Mouse (Mus musculus) intestine, embryonic 15.5 days (tissue): ENCODE data around the gene Arhgdib. TPM values are rescaled to one million over a fixed set of nuclear protein-coding genes. Genes with fewer than 3 reads are reported as not detected.

Source experiments
- ATAC-seq: fragments of 200-750 bp; cut with Nextera tagmentation; 2 replicates; pipeline ENCODE4 v1.8.0; 2017; ENCODE audit warnings: moderate TSS enrichment, moderate library complexity
- H3K27ac ChIP-seq: fragments of 300-500 bp; sonication (generic); 2 replicates; pipeline ENCODE4 v1.5.1; 2015; ENCODE audit warnings: mild to moderate bottlenecking, inconsistent platforms
- H3K27me3 ChIP-seq: fragments of 300-500 bp; sonication (generic); replicated peaks from 2 replicates; pipeline ENCODE4 v1.6.1; 2015; ENCODE audit warnings: inconsistent platforms
- H3K36me3 ChIP-seq: fragments of 300-500 bp; sonication (generic); 2 replicates; pipeline ENCODE4 v1.6.1; 2015; ENCODE audit warnings: inconsistent platforms
- H3K4me1 ChIP-seq: fragments of 300-500 bp; sonication (generic); replicated peaks from 2 replicates; pipeline ENCODE4 v1.6.1; 2015; ENCODE audit warnings: inconsistent platforms
- H3K4me2 ChIP-seq: fragments of 300-500 bp; sonication (generic); replicated peaks from 2 replicates; pipeline ENCODE4 v1.6.1; 2015; ENCODE audit warnings: mild to moderate bottlenecking, inconsistent platforms
- H3K4me3 ChIP-seq: fragments of 300-500 bp; sonication (generic); replicated peaks from 2 replicates; pipeline ENCODE4 v1.5.1; 2015; ENCODE audit warnings: inconsistent platforms
- H3K9ac ChIP-seq: fragments of 300-500 bp; sonication (generic); 2 replicates; pipeline ENCODE4 v1.6.1; 2015; ENCODE audit warnings: inconsistent platforms
- H3K9me3 ChIP-seq: fragments of 300-500 bp; sonication (generic); 2 replicates; pipeline ENCODE4 v1.6.1; 2016; ENCODE audit warnings: inconsistent platforms
- WGBS: fragments of 180-500 bp; shearing (Covaris S2); methylation state at CpG from one replicate; pipeline ENCODE4 v1.1.7; 2015; 5-methylcytosine and 5-hydroxymethylcytosine counted together
- polyA plus RNA-seq: library from polyadenylated mRNA; unstranded; fragments of >200 nt; fragmentation: Nextera tagmentation; extraction: Ambion mirVana; gene quantifications from 2 replicates; pipeline ENCODE4 v1.2.1, GENCODE M21; 2015

Gene Arhgdib
- polyA plus RNA-seq, 1 experiment from 2014 or later: 47.8 TPM

DNA sequence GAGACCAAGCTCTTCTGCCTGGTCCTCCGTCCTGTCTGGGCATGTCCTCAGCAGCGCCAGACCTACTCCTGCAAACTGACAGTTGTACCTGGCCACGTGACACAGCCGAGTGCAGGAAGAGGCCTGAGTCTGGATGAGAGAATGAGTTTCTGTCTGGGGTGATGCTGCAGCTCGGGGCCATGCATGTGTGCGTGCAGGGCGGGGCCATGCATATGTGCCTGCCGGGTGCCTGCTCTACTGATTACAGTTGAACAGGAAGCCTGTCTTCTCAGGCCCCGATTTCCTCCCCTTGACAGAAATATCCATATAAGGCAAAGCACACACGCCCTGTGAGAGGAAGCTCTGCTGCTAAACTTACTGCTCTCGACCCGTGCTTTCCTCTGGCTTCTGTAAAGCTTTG is 11.0 kb downstream of the Arhgdib start:
- Histone ChIP-seq H3K4me3 (peak overlapping the region; percentile 5; the same call in 1 of the 2 replicates), H3K36me3 (no peaks in the 10 kb centered on the region), H3K9me3 (no peaks in the 10 kb centered on the region), H3K4me2 (peak overlapping the region; percentile 51), H3K27ac (peak overlapping the region; percentile 87), H3K27me3 (no peaks in the 10 kb centered on the region), H3K4me1 (peaks cover 13% of the 10 kb centered on the region), H3K9ac (no peak overlapping the region; the same call in 1 of the 2 replicates)
- ATAC-seq: peak; percentile 96
- WGBS: 6% methylated on average over 12 of the region's 12 CpGs

DNA sequence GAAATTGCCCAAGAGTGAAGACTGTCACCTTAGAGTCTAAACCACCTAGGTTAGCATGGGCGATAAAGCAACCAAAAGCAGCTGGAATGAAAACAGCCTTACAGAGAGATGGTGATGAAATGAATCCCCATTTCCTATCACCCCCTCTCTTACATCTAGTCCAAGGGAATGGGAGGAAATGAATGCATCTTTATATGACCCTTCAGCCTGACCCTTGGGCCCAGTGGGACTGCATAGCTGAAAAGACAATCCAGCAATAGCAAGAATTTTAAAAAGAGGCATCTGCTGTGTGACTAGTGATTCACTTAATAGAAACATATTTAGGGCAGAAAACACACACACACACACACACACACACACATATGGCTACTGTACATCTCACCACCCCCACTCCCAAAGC is 14.1 kb downstream of the Arhgdib start:
- Histone ChIP-seq H3K27me3 (no peaks in the 10 kb centered on the region), H3K4me3 (no peak overlapping the region), H3K36me3 (no peaks in the 10 kb centered on the region), H3K9ac (no peak overlapping the region), H3K4me2 (no peak overlapping the region), H3K9me3 (no peaks in the 10 kb centered on the region), H3K4me1 (peaks cover 13% of the 10 kb centered on the region), H3K27ac (no peak overlapping the region)
- no peak for ATAC-seq
- WGBS: 83% methylated on average over 1 of the region's 1 CpGs

DNA sequence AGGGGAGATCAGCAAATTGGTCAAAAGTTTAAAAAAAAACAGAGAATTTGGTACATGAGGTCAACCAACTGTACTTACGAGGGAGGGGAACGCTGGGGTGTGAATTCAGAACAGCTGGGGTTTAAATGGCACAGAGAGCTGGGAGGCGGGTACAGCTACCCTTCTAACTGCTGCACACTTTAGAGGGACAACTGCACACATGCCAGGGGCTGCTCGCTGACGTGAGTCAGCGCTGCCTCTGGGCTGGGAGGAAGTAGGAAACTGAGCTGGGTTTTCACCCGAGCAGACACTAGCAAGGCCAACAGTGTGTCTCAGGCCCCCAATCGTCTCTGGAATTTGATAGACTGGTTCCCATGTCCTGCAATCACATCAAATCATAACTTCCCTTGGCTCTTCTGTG is 16.6 kb downstream of the Arhgdib start:
- 67% methylated on average over 8 of the region's 8 CpGs for WGBS
- Histone ChIP-seq H3K27me3 (no peaks in the 10 kb centered on the region), H3K4me3 (no peak overlapping the region), H3K36me3 (no peaks in the 10 kb centered on the region), H3K9me3 (no peaks in the 10 kb centered on the region), H3K27ac (no peak overlapping the region), H3K9ac (no peak overlapping the region), H3K4me2 (no peak overlapping the region), H3K4me1 (no peaks in the 10 kb centered on the region)
- ATAC-seq: no peak

DNA sequence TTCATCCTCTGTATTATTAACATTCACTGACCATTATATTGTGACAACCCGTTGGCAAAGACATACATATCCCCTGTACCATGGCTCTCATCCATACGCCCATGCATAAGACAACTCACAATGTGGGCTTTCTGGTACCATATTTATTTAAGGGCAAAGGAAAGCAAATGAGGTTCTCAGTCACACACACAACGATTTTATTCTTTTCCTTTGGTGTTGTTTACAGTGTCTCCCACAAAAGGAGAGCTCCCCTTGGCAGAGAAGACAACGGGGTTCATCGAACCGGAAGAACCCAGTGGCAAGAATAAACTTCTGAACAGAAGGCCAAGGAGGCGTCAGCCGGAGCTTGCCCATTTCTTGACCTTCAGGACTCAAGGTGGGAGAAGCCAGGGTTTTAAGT is 18.2 kb downstream of the Arhgdib start, which contains the start of gene Pde6h:
TSS of gene Pde6h (plus strand) at position 301 of the 400 bp plus-strand sequence.
- ATAC-seq: no peak
- Histone ChIP-seq H3K4me1 (no peaks in the 10 kb centered on the region), H3K4me3 (no peak within 1 kb of the TSS), H3K36me3 (no peaks in the 10 kb centered on the region), H3K9me3 (no peaks in the 10 kb centered on the region), H3K9ac (no peak within 1 kb of the TSS), H3K4me2 (no peak within 1 kb of the TSS), H3K27ac (no peak within 1 kb of the TSS), H3K27me3 (no peaks in the 10 kb centered on the region)
- WGBS: 93% methylated on average over 8 of the region's 8 CpGs

DNA sequence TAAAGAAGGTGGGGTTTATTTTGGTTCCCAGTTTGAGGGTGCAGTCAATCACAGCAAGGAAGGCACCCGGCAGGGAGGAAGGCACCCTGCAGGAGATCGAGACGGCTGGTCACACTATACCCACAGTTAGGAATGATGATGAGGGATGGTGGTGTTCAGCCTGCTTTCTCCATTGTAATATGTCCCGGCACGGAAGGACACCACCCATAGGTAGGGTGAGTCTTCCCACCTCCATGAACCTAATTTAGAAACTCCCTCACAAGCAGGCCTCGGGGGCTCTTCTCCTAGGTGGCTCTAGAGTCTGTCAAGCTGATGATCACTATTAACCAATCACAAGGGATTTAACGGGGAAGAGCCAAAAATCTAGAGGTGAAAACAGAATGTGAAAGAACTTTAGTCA is 18.8 kb downstream of the Arhgdib start:
- Histone ChIP-seq H3K4me2 (no peak overlapping the region), H3K9me3 (no peaks in the 10 kb centered on the region), H3K9ac (no peak overlapping the region), H3K36me3 (no peaks in the 10 kb centered on the region), H3K27me3 (no peaks in the 10 kb centered on the region), H3K27ac (no peak overlapping the region), H3K4me3 (no peak overlapping the region), H3K4me1 (no peaks in the 10 kb centered on the region)
- 94% methylated on average over 7 of the region's 7 CpGs for WGBS
- ATAC-seq: no peak

DNA sequence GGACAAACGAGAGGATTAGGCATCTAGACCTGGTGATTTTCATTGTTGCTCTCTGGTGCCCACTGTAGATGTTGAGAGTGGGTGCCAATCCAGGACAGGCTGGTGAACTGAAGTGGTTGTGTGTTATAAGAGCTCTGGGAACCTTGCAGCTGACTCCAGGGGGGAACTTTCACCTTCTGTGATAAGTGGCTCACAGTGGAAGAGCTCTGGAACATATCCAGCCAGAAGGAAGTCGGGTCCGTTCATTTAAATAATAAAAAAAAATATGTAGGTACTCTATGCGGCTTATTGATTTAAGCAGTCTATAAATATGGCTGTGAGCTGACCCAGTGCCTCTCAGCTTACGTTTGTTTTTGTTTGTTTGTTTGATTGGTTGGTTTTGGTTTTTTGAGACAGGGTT is 19.6 kb downstream of the Arhgdib start, which contains the start of gene Erp27:
TSS of gene Erp27 (minus strand) at position 101 of the 400 bp plus-strand sequence.
- Histone ChIP-seq H3K4me3 (no peak within 1 kb of the TSS), H3K36me3 (no peaks in the 10 kb centered on the region), H3K9ac (no peak within 1 kb of the TSS), H3K9me3 (no peaks in the 10 kb centered on the region), H3K27ac (no peak within 1 kb of the TSS), H3K27me3 (no peaks in the 10 kb centered on the region), H3K4me2 (no peak within 1 kb of the TSS), H3K4me1 (no peaks in the 10 kb centered on the region)
- 47% methylated on average over 5 of the region's 5 CpGs for WGBS
- 0 out of 2 replicates have a peak, but pooled peaks have one; percentile 19 for ATAC-seq

DNA sequence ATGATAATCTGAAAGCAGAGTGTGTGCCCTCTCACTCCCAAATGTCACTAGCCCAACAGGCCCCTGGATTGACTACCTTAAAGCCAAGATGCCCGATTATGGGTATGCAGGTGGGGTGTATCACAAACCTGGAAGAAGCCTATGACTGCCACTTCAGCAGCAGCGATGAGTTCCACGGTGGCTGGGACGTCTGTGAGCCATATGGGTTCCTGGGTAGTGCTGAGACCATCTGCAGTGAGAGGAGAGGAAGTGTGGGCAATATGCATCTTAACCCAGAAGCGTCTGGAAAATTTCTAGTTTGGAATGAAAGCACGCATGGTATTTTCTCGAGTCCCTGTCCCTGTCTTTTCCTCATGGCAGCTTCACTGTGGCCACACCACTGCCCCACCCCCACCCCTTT is 20.1 kb downstream of the Arhgdib start:
- Histone ChIP-seq H3K4me3 (no peak overlapping the region), H3K4me1 (no peaks in the 10 kb centered on the region), H3K36me3 (no peaks in the 10 kb centered on the region), H3K4me2 (no peak overlapping the region), H3K27me3 (no peaks in the 10 kb centered on the region), H3K27ac (no peak overlapping the region), H3K9me3 (no peaks in the 10 kb centered on the region), H3K9ac (no peak overlapping the region)
- WGBS: 52% methylated on average over 7 of the region's 7 CpGs
- ATAC-seq: no peak

DNA sequence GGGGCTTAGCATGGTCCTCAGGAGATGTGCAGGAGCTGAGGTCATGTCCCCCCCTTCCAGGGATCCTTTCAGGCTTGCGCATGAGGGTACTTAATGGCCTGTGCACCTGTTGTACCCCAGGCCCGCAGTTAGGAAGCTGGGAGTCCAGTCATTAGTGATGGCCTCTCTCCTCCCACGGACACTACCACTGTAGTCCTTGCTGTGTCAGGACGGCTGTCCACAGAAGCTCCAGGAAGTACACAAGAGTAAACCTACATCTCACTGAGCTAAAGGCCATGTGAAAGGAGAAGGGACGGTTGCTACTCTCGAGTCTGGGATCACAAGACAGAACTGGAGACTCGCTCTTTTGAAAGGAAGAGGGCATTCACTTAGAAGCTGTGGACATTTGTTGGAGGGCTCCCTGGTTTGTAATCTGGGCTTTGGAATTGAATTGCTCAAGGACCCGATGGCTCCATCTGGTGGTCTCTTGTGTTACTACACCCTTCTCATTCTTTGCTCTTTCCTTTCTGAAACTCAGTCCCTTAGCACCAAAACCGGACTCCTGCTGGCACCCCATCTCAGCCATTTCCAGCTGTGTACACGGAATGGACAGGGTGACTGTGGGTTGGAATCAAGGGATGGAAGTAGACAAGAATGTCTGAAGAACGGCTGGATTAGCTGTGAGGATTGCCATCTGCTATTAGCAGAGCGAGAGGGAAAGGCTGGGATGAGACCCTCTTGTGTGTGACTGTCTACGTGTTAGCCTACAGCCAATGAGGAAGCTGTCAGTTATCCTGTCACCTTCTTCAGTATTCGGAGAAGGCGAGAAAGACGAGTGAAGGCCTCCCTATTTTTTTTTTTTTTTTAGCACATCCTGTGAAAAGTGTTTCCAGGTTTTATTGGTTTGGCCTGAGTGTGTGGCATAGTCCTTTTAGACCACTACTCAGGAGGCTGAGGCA is 21.1 kb downstream of the Arhgdib start:
- Histone ChIP-seq H3K36me3 (no peaks in the 10 kb centered on the region), H3K9ac (no peak overlapping the region), H3K4me1 (no peaks in the 10 kb centered on the region), H3K27ac (no peak overlapping the region), H3K4me3 (no peak overlapping the region), H3K9me3 (no peaks in the 10 kb centered on the region), H3K27me3 (no peaks in the 10 kb centered on the region), H3K4me2 (no peak overlapping the region)
- 43% methylated on average over 16 of the region's 16 CpGs for WGBS
- ATAC-seq: peak; percentile 42

DNA sequence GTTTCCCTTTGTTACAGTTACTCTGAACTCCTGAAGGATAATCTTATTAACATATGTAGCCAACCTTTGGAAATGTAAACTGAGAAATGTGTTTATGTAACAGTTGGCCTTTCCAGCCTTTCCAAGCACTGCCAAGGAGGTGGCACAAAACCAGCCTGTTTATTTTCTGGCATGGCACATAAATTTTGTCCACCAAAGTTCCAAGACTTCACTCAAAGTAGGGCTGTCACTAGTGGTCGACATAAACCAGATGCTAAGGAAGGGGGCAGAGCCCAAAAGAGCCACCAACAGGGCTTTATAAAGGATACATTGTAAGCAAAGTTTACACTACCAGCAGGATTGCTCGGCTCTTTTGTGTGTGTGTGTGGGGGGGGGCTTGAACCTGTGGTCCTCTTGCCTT is 23.8 kb downstream of the Arhgdib start:
- Histone ChIP-seq H3K4me2 (no peak overlapping the region), H3K36me3 (no peaks in the 10 kb centered on the region), H3K9ac (no peak overlapping the region), H3K27me3 (no peaks in the 10 kb centered on the region), H3K27ac (no peak overlapping the region), H3K4me1 (peaks cover 12% of the 10 kb centered on the region), H3K9me3 (no peaks in the 10 kb centered on the region), H3K4me3 (no peak overlapping the region)
- no peak for ATAC-seq
- 18% methylated on average over 2 of the region's 2 CpGs for WGBS

DNA sequence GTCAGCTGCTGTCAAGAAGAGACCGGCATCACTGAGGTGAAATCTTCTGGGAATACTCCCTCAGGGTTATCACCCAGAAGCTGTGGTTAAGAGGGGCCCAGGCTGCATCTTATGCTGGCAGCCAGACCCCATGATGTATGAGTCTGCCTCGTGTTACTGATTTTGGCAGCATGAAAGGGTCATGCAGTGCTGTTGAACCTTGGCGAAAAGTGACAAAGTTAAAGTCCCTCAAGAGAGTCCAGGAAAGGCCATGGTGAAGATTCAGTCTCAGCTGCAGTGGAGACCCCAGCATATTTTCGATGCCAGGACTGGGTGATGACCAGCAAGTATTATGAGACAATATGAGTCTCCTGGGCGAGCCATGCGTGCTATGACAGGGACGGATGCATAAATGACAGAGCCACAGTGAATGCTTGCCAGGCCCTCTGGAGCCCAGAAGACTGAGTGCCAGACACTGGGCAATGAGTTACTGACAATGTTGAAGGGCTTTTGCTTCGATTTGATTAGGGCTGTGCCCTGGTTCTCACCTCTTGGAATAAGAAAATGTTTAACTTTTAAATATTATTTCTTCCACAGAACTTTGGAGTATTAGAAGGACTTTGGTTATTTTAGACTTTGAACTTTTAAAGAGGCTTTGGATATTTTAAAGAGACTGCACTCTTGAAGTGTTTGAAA is 25.8 kb downstream of the Arhgdib start:
- WGBS: 83% methylated on average over 8 of the region's 8 CpGs
- no peak for ATAC-seq
- H3K36me3 ChIP-seq: no peaks in the 10 kb centered on the region
- no peak overlapping the region for H3K4me3 ChIP-seq
- no peak overlapping the region for H3K9ac ChIP-seq
- no peak overlapping the region for H3K27ac ChIP-seq
- no peak overlapping the region for H3K4me2 ChIP-seq
- no peaks in the 10 kb centered on the region for H3K9me3 ChIP-seq
- no peaks in the 10 kb centered on the region for H3K27me3 ChIP-seq
- peaks cover 12% of the 10 kb centered on the region for H3K4me1 ChIP-seq

DNA sequence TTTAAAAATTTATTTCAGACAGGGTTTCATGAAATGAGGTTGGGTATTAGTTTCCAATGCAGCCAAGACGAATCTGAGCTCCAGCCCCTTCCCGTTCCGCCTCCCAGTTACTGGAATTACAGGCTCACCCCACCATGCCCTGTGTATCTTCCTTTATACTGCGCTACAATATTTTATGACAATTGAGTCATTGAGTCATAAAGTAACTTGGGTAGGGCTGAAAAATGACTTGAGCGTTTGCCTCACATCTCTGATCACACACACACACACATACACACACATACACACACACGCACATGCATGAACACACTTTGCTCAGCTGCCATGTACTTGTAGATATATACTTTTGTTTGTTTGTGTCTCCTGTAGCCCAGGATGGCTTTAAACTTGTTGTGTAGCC is 27.5 kb downstream of the Arhgdib start:
- H3K27me3 ChIP-seq: no peaks in the 10 kb centered on the region
- WGBS: 77% methylated on average over 6 of the region's 6 CpGs
- H3K27ac ChIP-seq: no peak overlapping the region
- no peak overlapping the region for H3K4me2 ChIP-seq
- H3K36me3 ChIP-seq: no peaks in the 10 kb centered on the region
- no peak overlapping the region for H3K9ac ChIP-seq
- H3K9me3 ChIP-seq: no peaks in the 10 kb centered on the region
- H3K4me3 ChIP-seq: no peak overlapping the region
- H3K4me1 ChIP-seq: peaks cover 12% of the 10 kb centered on the region
- no peak for ATAC-seq

DNA sequence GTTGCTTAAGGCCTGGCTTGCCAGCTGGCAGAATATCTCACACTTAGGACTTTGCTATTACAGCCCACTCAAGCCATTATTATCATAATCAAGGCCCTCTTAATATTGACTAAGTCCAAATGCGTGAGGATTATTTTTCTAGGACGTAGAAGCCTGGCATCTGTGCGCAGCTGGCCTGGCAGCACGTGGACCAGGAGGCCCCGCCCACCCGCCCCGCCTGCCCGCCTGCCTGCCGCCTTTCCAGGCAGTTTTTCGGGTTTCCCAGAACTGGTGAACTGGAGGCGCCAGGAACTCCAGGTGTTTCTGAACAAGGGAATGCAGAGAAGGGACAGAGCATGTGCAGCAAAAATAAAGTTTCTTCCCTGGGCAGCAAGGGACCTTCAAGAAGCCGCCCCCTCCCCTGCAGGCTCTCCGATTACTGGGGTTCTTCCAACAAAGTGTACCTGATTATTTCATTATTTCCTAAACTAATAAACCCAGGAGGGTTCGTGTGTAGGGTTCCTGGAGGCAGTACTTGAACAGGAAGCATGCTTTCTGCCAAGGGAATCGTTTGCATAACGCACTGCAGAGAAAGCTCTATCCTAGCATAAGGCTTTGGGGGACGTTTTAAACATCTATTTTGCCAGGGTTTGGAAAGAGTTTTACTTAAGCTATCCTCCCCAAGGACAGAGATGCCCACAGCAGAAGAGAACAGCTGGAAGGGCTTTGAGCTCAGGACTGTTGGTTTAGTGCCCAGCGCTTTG is 28.1 kb downstream of the Arhgdib start:
- Histone ChIP-seq H3K9ac (peak overlapping the region; percentile 17; the same call in 1 of the 2 replicates), H3K27me3 (no peaks in the 10 kb centered on the region), H3K4me2 (peak overlapping the region; percentile 48), H3K4me3 (no peak overlapping the region), H3K27ac (peak overlapping the region; percentile 55), H3K4me1 (peaks cover 12% of the 10 kb centered on the region), H3K9me3 (no peaks in the 10 kb centered on the region), H3K36me3 (no peaks in the 10 kb centered on the region)
- WGBS: 11% methylated on average over 18 of the region's 18 CpGs
- ATAC-seq: peak; percentile 76
